ENCODE assay signal across 15 mouse cellular contexts in genomic region chr9:62613806-62614205, GRCm38 (mm10).
DNase-seq lines count a peak whose midpoint lies in the region; ATAC-seq and TF ChIP-seq lines count a peak whose summit lies in the region.
"Had no signal": no experiment of that assay in that cellular context is flagged by ENCODE, and none has a peak within 500 bp of the region (broad histone marks: within the 10 kb centered on the region; RNA-seq: fewer than 3 reads in every experiment).

No protein-coding gene starts in this region.

- H3K36me3 ChIP-seq in hindbrain, embryonic 12.5 days: no peaks in the 10 kb centered on the region
- H3K36me3 ChIP-seq in hindbrain, postnatal 0 days (ENCODE audit: insufficient read depth, low read length): no peaks in the 10 kb centered on the region
- no peaks in the 10 kb centered on the region for H3K36me3 ChIP-seq in neural tube, embryonic 11.5 days (ENCODE audit: control insufficient read depth, insufficient read depth, low read length)
- H3K36me3 ChIP-seq: liver, embryonic 13.5 days; midbrain, embryonic 15.5 days had no signal

- H3K9me3 ChIP-seq in hindbrain, embryonic 12.5 days (replicated peaks): 0 out of 2 replicates have a peak, but pooled peaks cover 5% of the 10 kb centered on the region
- 0 out of 2 replicates have a peak, but pooled peaks cover 4% of the 10 kb centered on the region for H3K9me3 ChIP-seq in hindbrain, postnatal 0 days (ENCODE audit: low read length)
- H3K9me3 ChIP-seq in neural tube, embryonic 11.5 days (ENCODE audit: control insufficient read depth, low read length): no peaks in the 10 kb centered on the region
- H3K9me3 ChIP-seq: midbrain, embryonic 15.5 days had no signal

- H3K27ac ChIP-seq in hindbrain, embryonic 12.5 days: peak overlapping the region; percentile 46; the same call in 1 of the 2 replicates
- no peak overlapping the region for H3K27ac ChIP-seq in hindbrain, postnatal 0 days
- peak overlapping the region; percentile 49; the same call in 1 of the 2 replicates for H3K27ac ChIP-seq in neural tube, embryonic 11.5 days (ENCODE audit: low read depth, low read length)
- peak overlapping the region; percentile 80 for H3K27ac ChIP-seq in embryonic fibroblast, embryonic 13.5 days (ENCODE audit: insufficient read depth, low read length)
- H3K27ac ChIP-seq: liver, embryonic 13.5 days; midbrain, embryonic 15.5 days had no signal

- TF ChIP-seq CTCF in hindbrain, postnatal 0 days (IDR thresholded peaks at IDR 0.05; ENCODE audit: low read depth): no peak
- no peak for TF ChIP-seq CTCF in embryonic fibroblast, embryonic 13.5 days (IDR thresholded peaks at IDR 0.05; ENCODE audit: borderline replicate concordance, insufficient read depth, low read length)
- no peak for TF ChIP-seq CTCF in lung, adult 2 months (IDR thresholded peaks at IDR 0.05; ENCODE audit: insufficient read depth, low read length)

- H3K4me1 ChIP-seq in hindbrain, embryonic 12.5 days: peaks cover 30% of the 10 kb centered on the region
- no peaks in the 10 kb centered on the region for H3K4me1 ChIP-seq in hindbrain, postnatal 0 days (ENCODE audit: insufficient read depth, low read length)
- H3K4me1 ChIP-seq in neural tube, embryonic 11.5 days (ENCODE audit: control insufficient read depth, insufficient read depth, low read length): no peaks in the 10 kb centered on the region; the same call in 1 of the 2 replicates
- peaks cover 7% of the 10 kb centered on the region for H3K4me1 ChIP-seq in embryonic fibroblast, embryonic 13.5 days (ENCODE audit: control insufficient read depth, insufficient read depth, low read length)
- no peaks in the 10 kb centered on the region for H3K4me1 ChIP-seq in lung, adult 2 months (ENCODE audit: control insufficient read depth, insufficient read depth, low read length)
- H3K4me1 ChIP-seq: liver, embryonic 13.5 days; midbrain, embryonic 15.5 days had no signal

- no peak overlapping the region for H3K4me3 ChIP-seq in hindbrain, embryonic 12.5 days
- no peak overlapping the region for H3K4me3 ChIP-seq in hindbrain, postnatal 0 days (ENCODE audit: low read length)
- no peak overlapping the region for H3K4me3 ChIP-seq in neural tube, embryonic 11.5 days (ENCODE audit: low read depth, low read length)
- H3K4me3 ChIP-seq in embryonic fibroblast, embryonic 13.5 days (ENCODE audit: insufficient read depth, low read length): no peak overlapping the region
- no peak overlapping the region for H3K4me3 ChIP-seq in lung, adult 2 months (replicated peaks; ENCODE audit: extremely low read depth, low read depth, low read length)
- H3K4me3 ChIP-seq: liver, embryonic 13.5 days; midbrain, embryonic 15.5 days had no signal

- no peak overlapping the region for H3K9ac ChIP-seq in hindbrain, embryonic 12.5 days
- H3K9ac ChIP-seq in hindbrain, postnatal 0 days (replicated peaks; ENCODE audit: low read length): no peak overlapping the region
- H3K9ac ChIP-seq in neural tube, embryonic 11.5 days (ENCODE audit: low read length): no peak overlapping the region
- H3K9ac ChIP-seq: liver, embryonic 13.5 days; midbrain, embryonic 15.5 days had no signal

- H3K27me3 ChIP-seq in hindbrain, embryonic 12.5 days: no peaks in the 10 kb centered on the region
- H3K27me3 ChIP-seq in hindbrain, postnatal 0 days (ENCODE audit: insufficient read depth, low read length): no peaks in the 10 kb centered on the region
- H3K27me3 ChIP-seq in neural tube, embryonic 11.5 days (ENCODE audit: control insufficient read depth, insufficient read depth, low read length): no peaks in the 10 kb centered on the region
- H3K27me3 ChIP-seq: liver, embryonic 13.5 days; midbrain, embryonic 15.5 days had no signal

- no peak for DNase-seq in hindbrain, postnatal 0 days (ENCODE audit: low spot score)
- no peak for DNase-seq in neural tube, embryonic 11.5 days (ENCODE audit: low spot score)
- DNase-seq in neural tube, embryonic 10.5 days (ENCODE audit: extremely low spot score, low spot score): no peak
- DNase-seq in lung, adult 2 months: no peak
- no peak for DNase-seq in retina, postnatal 1 day
- DNase-seq: adrenal gland, postnatal 14 days; B cell, adult 2 months; cerebellum, adult 11-12 months; cerebellum, postnatal 25 days; heart, postnatal 10 days; liver, embryonic 13.5 days; thymus, postnatal 25 days had no signal

- no peak for ATAC-seq in hindbrain, embryonic 12.5 days (ENCODE audit: low FRiP score)
- no peak for ATAC-seq in hindbrain, postnatal 0 days
- ATAC-seq in neural tube, embryonic 11.5 days (ENCODE audit: insufficient read depth, low FRiP score, low TSS enrichment): no peak
- ATAC-seq: midbrain, embryonic 15.5 days had no signal

- WGBS in hindbrain, embryonic 12.5 days: 84% methylated on average over 8 of the region's 8 CpGs
- 85% methylated on average over 8 of the region's 8 CpGs for WGBS in hindbrain, postnatal 0 days
- 76% methylated on average over 8 of the region's 8 CpGs for WGBS in neural tube, embryonic 11.5 days
- 76% methylated on average over 8 of the region's 8 CpGs for WGBS in lung, adult 2 months

- no peak overlapping the region for H3K4me2 ChIP-seq in hindbrain, embryonic 12.5 days (replicated peaks)
- no peak overlapping the region for H3K4me2 ChIP-seq in hindbrain, postnatal 0 days (ENCODE audit: low read depth, low read length)
- H3K4me2 ChIP-seq in neural tube, embryonic 11.5 days (ENCODE audit: low read depth): no peak overlapping the region
- H3K4me2 ChIP-seq: liver, embryonic 13.5 days; midbrain, embryonic 15.5 days had no signal

- no peak for TF ChIP-seq POLR2A in embryonic fibroblast, embryonic 13.5 days (IDR thresholded peaks at IDR 0.05; ENCODE audit: low read depth, low read length)
- no peak for TF ChIP-seq POLR2A in lung, adult 2 months (IDR thresholded peaks at IDR 0.05; ENCODE audit: borderline replicate concordance, extremely low read depth, low read depth, low read length)
